Comparison of ENCODE assay signal across 34 mouse cellular contexts in the genomic region with DNA sequence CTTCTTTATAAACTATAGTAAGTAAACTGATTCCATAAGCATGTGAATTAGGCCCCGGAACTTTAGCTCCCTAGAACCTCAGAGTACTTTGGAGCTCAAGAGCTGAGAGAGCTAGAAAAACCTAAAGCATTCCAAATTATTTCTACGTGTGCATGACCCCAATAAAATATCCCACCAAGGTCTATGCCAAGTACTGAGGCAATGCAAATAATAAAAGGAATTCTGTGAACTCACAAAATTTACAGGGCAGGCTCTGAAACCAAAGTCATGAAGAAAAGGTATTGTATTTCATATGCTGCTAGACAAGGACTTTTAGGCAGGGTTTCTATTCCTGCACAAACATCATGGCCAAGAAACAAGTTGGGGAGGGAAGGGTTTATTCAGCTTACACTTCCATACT.
"Had no signal": no experiment of that assay in that cellular context is flagged by ENCODE, and none has a peak within 500 bp of the region (broad histone marks: within the 10 kb centered on the region; RNA-seq: fewer than 3 reads in every experiment).

No protein-coding gene starts in this region.

- H3K27ac ChIP-seq: heart, embryonic 10.5 days; heart, embryonic 13.5 days; heart, embryonic 15.5 days; hindbrain, embryonic 10.5 days; hindbrain, embryonic 12.5 days; hindbrain, embryonic 13.5 days; hindbrain, embryonic 14.5 days; hindbrain, embryonic 15.5 days; hindbrain, postnatal 0 days; intestine, embryonic 15.5 days; kidney, embryonic 15.5 days; kidney, postnatal 0 days; layer of hippocampus, adult 2 months had no signal

- H3K4me1 ChIP-seq: heart, embryonic 10.5 days; heart, embryonic 12.5 days; heart, embryonic 15.5 days; hindbrain, embryonic 15.5 days; intestine, embryonic 15.5 days; kidney, embryonic 15.5 days had no signal

- DNase-seq: heart, postnatal 10 days; heart, postnatal 14 days; heart, postnatal 36 days; heart, postnatal 4 days; kidney, adult 11 months; kidney, adult 18-20 months; kidney, adult 2 months; kidney, adult 9 months; kidney, postnatal 10 days; kidney, postnatal 14 days; kidney, postnatal 25 days; kidney, postnatal 36 days; kidney, postnatal 4 days; layer of hippocampus, adult 9-11 months; layer of hippocampus, postnatal 36 days had no signal

- H3K9ac ChIP-seq: heart, embryonic 12.5 days; heart, embryonic 13.5 days; heart, embryonic 15.5 days; hindbrain, embryonic 12.5 days; hindbrain, embryonic 13.5 days; hindbrain, embryonic 14.5 days; hindbrain, embryonic 15.5 days; intestine, embryonic 15.5 days; kidney, embryonic 15.5 days had no signal

- H3K4me3 ChIP-seq: heart, embryonic 10.5 days; heart, embryonic 12.5 days; heart, embryonic 13.5 days; heart, embryonic 15.5 days; hindbrain, embryonic 10.5 days; hindbrain, embryonic 12.5 days; hindbrain, embryonic 13.5 days; hindbrain, embryonic 15.5 days; intestine, embryonic 15.5 days; kidney, embryonic 15.5 days; layer of hippocampus, adult 2 months had no signal

- H3K9me3 ChIP-seq: heart, embryonic 10.5 days; heart, embryonic 13.5 days; heart, embryonic 15.5 days; hindbrain, embryonic 10.5 days; hindbrain, embryonic 12.5 days; hindbrain, embryonic 13.5 days; hindbrain, embryonic 15.5 days; intestine, embryonic 15.5 days; kidney, embryonic 15.5 days had no signal

- H3K27me3 ChIP-seq: heart, embryonic 12.5 days; heart, embryonic 13.5 days; heart, embryonic 15.5 days; hindbrain, embryonic 12.5 days; hindbrain, embryonic 13.5 days; hindbrain, embryonic 15.5 days; intestine, embryonic 15.5 days; kidney, embryonic 15.5 days had no signal

- ATAC-seq: hindbrain, embryonic 16.5 days; hindbrain, postnatal 0 days; inflammation-experienced regulatory T-cells, adult 6 months; intestine, embryonic 15.5 days; intestine, embryonic 16.5 days; intestine, postnatal 0 days had no signal

- H3K4me2 ChIP-seq: heart, embryonic 11.5 days; heart, embryonic 12.5 days; heart, embryonic 13.5 days; heart, embryonic 15.5 days; hindbrain, embryonic 12.5 days; hindbrain, embryonic 13.5 days; hindbrain, embryonic 14.5 days; hindbrain, embryonic 15.5 days; intestine, embryonic 15.5 days; kidney, embryonic 15.5 days had no signal

- H3K36me3 ChIP-seq: heart, embryonic 10.5 days; heart, embryonic 12.5 days; heart, embryonic 13.5 days; heart, embryonic 15.5 days; hindbrain, embryonic 10.5 days; hindbrain, embryonic 12.5 days; hindbrain, embryonic 13.5 days; hindbrain, embryonic 15.5 days; intestine, embryonic 15.5 days; kidney, embryonic 15.5 days had no signal
